In genomic region chr13:8202681-8203476, GRCm38 (mm10) we compare ENCODE assay signal across 8 mouse cellular contexts. TPM values are rescaled to one million over a fixed set of nuclear protein-coding genes. Genes with fewer than 3 reads are reported as not detected.
DNase-seq lines count a peak whose midpoint lies in the region; ATAC-seq lines count a peak whose summit lies in the region.

Gene Adarb2, plus strand, starts transcription at chr13:8202866.

- 0 out of 2 replicates have a peak, but pooled peaks have one; percentile 15 for ATAC-seq in heart, embryonic 12.5 days (ENCODE audit: insufficient number of reproducible peaks, low FRiP score)
- peak; percentile 94 for ATAC-seq in forebrain, embryonic 13.5 days
- peak; percentile 95 for ATAC-seq in midbrain, embryonic 11.5 days (ENCODE audit: low FRiP score)
- ATAC-seq in CD4-positive, CD25-positive, alpha-beta regulatory T cell, adult 4 months = no peak

- peaks cover 7% of the 10 kb centered on the region; the same call in 1 of the 2 replicates for H3K4me1 ChIP-seq in heart, embryonic 12.5 days (replicated peaks)
- H3K4me1 ChIP-seq in forebrain, embryonic 13.5 days = peaks cover 12% of the 10 kb centered on the region
- H3K4me1 ChIP-seq in midbrain, embryonic 11.5 days (ENCODE audit: control insufficient read depth, insufficient read depth, low read length) = peaks cover 5% of the 10 kb centered on the region; the same call in 1 of the 2 replicates

- H3K27ac ChIP-seq in heart, embryonic 12.5 days (ENCODE audit: poor library complexity, severe bottlenecking) = no peak within 1 kb of the TSS
- H3K27ac ChIP-seq in forebrain, embryonic 13.5 days = no peak within 1 kb of the TSS
- H3K27ac ChIP-seq in midbrain, embryonic 11.5 days (ENCODE audit: low read depth, low read length) = no peak within 1 kb of the TSS

- H3K4me2 ChIP-seq in heart, embryonic 12.5 days = peak within 1 kb of the TSS; percentile 83
- H3K4me2 ChIP-seq in forebrain, embryonic 13.5 days = peak within 1 kb of the TSS; percentile 91
- peak within 1 kb of the TSS; percentile 66 for H3K4me2 ChIP-seq in midbrain, embryonic 11.5 days

- H3K36me3 ChIP-seq in heart, embryonic 12.5 days = no peaks in the 10 kb centered on the region
- H3K36me3 ChIP-seq in forebrain, embryonic 13.5 days (ENCODE audit: poor library complexity, severe bottlenecking) = no peaks in the 10 kb centered on the region
- H3K36me3 ChIP-seq in midbrain, embryonic 11.5 days (ENCODE audit: control insufficient read depth, insufficient read depth, low read length) = no peaks in the 10 kb centered on the region

- DNase-seq in heart, postnatal 36 days = no peak
- DNase-seq in cerebellum, adult 11 months = peak; percentile 12
- peak; percentile 72 to 73 for DNase-seq in layer of hippocampus, adult 8-10 months (ENCODE audit: low spot score in 2 of 2)
- DNase-seq in midbrain, embryonic 11.5 days (ENCODE audit: low spot score, missing footprints) = peak; percentile 95
- peak; percentile 11 for DNase-seq in yolk sac, embryonic 10.5 days (ENCODE audit: low spot score)

- H3K9ac ChIP-seq in heart, embryonic 12.5 days = no peak within 1 kb of the TSS
- peak within 1 kb of the TSS; percentile 66 for H3K9ac ChIP-seq in forebrain, embryonic 13.5 days
- H3K9ac ChIP-seq in midbrain, embryonic 11.5 days (ENCODE audit: low read length) = peak within 1 kb of the TSS; percentile 54

- H3K4me3 ChIP-seq in heart, embryonic 12.5 days = peak within 1 kb of the TSS; percentile 45
- H3K4me3 ChIP-seq in forebrain, embryonic 13.5 days = peak within 1 kb of the TSS; percentile 51
- H3K4me3 ChIP-seq in midbrain, embryonic 11.5 days (ENCODE audit: low read depth, low read length) = peak within 1 kb of the TSS; percentile 45

- H3K9me3 ChIP-seq in heart, embryonic 12.5 days (replicated peaks) = no peaks in the 10 kb centered on the region
- no peaks in the 10 kb centered on the region for H3K9me3 ChIP-seq in forebrain, embryonic 13.5 days (replicated peaks)
- no peaks in the 10 kb centered on the region for H3K9me3 ChIP-seq in midbrain, embryonic 11.5 days (ENCODE audit: control insufficient read depth, low read length)

- peaks cover 30% of the 10 kb centered on the region for H3K27me3 ChIP-seq in heart, embryonic 12.5 days (replicated peaks)
- H3K27me3 ChIP-seq in forebrain, embryonic 13.5 days = no peaks in the 10 kb centered on the region
- H3K27me3 ChIP-seq in midbrain, embryonic 11.5 days (ENCODE audit: control insufficient read depth, insufficient read depth, low read length) = no peaks in the 10 kb centered on the region

- intact Hi-C loops in heart, postnatal 36 days (cut with DNase I) = no loop called here

- under 1% methylated on average over 26 of the region's 26 CpGs for WGBS in heart, embryonic 12.5 days
- WGBS in forebrain, embryonic 13.5 days = under 1% methylated on average over 26 of the region's 26 CpGs
- WGBS in midbrain, embryonic 11.5 days = under 1% methylated on average over 26 of the region's 26 CpGs

RNA-seq across cellular contexts. Expression of gene Adarb2, which starts in this region (rescaled TPM):
- 0.17 and 0.19 TPM in 2 replicates for polyA plus RNA-seq in heart, embryonic 12.5 days (2016; fragmentation: Nextera tagmentation; extraction: Ambion mirVana)
- total RNA-seq in heart, postnatal 36 days (2021) = not detected
- 8.9 and 15.4 TPM in 2 replicates for polyA plus RNA-seq in forebrain, embryonic 13.5 days (2015; fragmentation: Nextera tagmentation; extraction: Ambion mirVana)
- 10 to 100 TPM; 33.8 to 43.5 (median 37.8) TPM for total RNA-seq in layer of hippocampus, adult 8-10 months (2022)
- 5.9 and 6.6 TPM in 2 replicates for polyA plus RNA-seq in midbrain, embryonic 11.5 days (2014; fragmentation: Nextera tagmentation; extraction: Ambion mirVana)
- under 1 TPM; 0.08 to 0.28 TPM for polyA plus RNA-seq in CD4-positive, CD25-positive, alpha-beta regulatory T cell, adult 4 months (2017; shearing (Covaris generic))

Comparison
In these comparisons a context has a peak if more than half of its experiments do, and no peak if none do; other contexts are left out.
1. RNA of gene Adarb2 (total RNA-seq): 33.8 to 43.5 TPM in layer of hippocampus, adult 8-10 months; not detected in heart, postnatal 36 days; every median in the first group is over 10 times any median in the second.
2. Peak in ATAC-seq, H3K4me3 ChIP-seq and H3K4me2 ChIP-seq in heart, embryonic 12.5 days; RNA of the gene not detected or under 1 TPM.
3. DNase-seq: peak in cerebellum, adult 11 months (single experiment), layer of hippocampus, adult 8-10 months (2 of 2), midbrain, embryonic 11.5 days (single experiment) and yolk sac, embryonic 10.5 days (single experiment); none in heart, postnatal 36 days (0 of 2).
4. Peak in every context shown above with its lines, with median percentiles within 50 percentile points of each other: H3K4me2 ChIP-seq and H3K4me3 ChIP-seq.